Mouse (Mus musculus) embryonic facial prominence, embryonic 15.5 days (tissue): ENCODE data around the gene Adra2c. TPM values are rescaled to one million over a fixed set of nuclear protein-coding genes. Genes with fewer than 3 reads are reported as not detected.

Experiments used
- ATAC-seq: fragments of 200-750 bp; cut with Nextera tagmentation; 2 replicates; pipeline ENCODE4 v1.8.0; 2017; ENCODE audit warnings: low read depth, moderate TSS enrichment; ENCODE audit not compliant: insufficient number of reproducible peaks, low FRiP score, low TSS enrichment
- H3K27ac ChIP-seq: fragments of 300-500 bp; sonication (generic); replicated peaks from 2 replicates; pipeline ENCODE4 v1.5.1; 2015; ENCODE audit warnings: mild to moderate bottlenecking, inconsistent platforms
- H3K27me3 ChIP-seq: fragments of 300-500 bp; sonication (generic); 2 replicates; pipeline ENCODE4 v1.6.1; 2015; ENCODE audit warnings: inconsistent platforms
- H3K36me3 ChIP-seq: fragments of 300-500 bp; sonication (generic); 2 replicates; pipeline ENCODE4 v1.6.1; 2015; ENCODE audit warnings: mild to moderate bottlenecking, inconsistent platforms
- H3K4me1 ChIP-seq: fragments of 300-500 bp; sonication (generic); 2 replicates; pipeline ENCODE4 v1.6.1; 2015; ENCODE audit warnings: inconsistent platforms
- H3K4me2 ChIP-seq: fragments of 300-500 bp; sonication (generic); replicated peaks from 2 replicates; pipeline ENCODE4 v1.6.1; 2015; ENCODE audit warnings: mild to moderate bottlenecking, inconsistent platforms
- H3K4me3 ChIP-seq: fragments of 300-500 bp; sonication (generic); replicated peaks from 2 replicates; pipeline ENCODE4 v1.5.1; 2015; ENCODE audit warnings: mild to moderate bottlenecking, inconsistent platforms
- H3K9ac ChIP-seq: fragments of 300-500 bp; sonication (generic); 2 replicates; pipeline ENCODE4 v1.6.1; 2015; ENCODE audit warnings: inconsistent platforms
- H3K9me3 ChIP-seq: fragments of 300-500 bp; sonication (generic); replicated peaks from 2 replicates; pipeline ENCODE4 v1.6.1; 2016; ENCODE audit warnings: inconsistent platforms
- WGBS: fragments of 180-500 bp; shearing (Covaris S2); methylation state at CpG from one replicate; pipeline ENCODE4 v1.1.7; 2015; 5-methylcytosine and 5-hydroxymethylcytosine counted together
- polyA plus RNA-seq: library from polyadenylated mRNA; unstranded; fragments of >200 nt; fragmentation: Nextera tagmentation; extraction: Ambion mirVana; gene quantifications from 2 replicates; pipeline ENCODE4 v1.2.1, GENCODE M21; 2015

Gene Adra2c
- 0.28 and 0.37 TPM in 2 replicates for polyA plus RNA-seq

DNA sequence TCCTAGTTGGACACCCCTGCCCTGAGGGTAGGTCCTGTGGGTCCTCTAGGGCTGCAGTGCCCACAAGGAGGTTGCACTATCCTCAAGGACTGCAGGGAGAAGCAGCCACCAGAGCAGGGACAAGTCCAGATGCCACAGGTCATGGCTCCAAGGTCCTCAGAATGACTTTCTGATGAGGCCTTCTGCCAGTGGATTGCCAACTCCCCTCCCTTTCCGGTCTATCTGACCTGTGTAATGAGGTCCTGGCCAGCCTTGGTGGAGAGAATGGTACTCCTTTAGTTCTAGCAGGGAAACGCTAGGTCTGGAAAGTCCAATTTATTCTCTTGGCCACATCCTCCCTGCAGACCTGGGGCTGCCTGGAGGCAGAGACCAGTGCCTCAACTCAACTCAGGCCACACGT lies at the start of gene Adra2c:
Adra2c (plus strand) TSS at position 301 of the 400 bp plus-strand sequence.
- 47% methylated on average over 3 of the region's 3 CpGs for whole genome bisulfite sequencing
- peak within 1 kb of the TSS; percentile 50 for H3K4me3 ChIP-seq
- H3K9me3 ChIP-seq: no peaks in the 10 kb centered on the region
- H3K27me3 ChIP-seq: peaks cover 79% of the 10 kb centered on the region
- peak within 1 kb of the TSS; percentile 97 for H3K4me2 ChIP-seq
- H3K4me1 ChIP-seq: peaks cover 27% of the 10 kb centered on the region
- no peak within 1 kb of the TSS for H3K9ac ChIP-seq
- no peak within 1 kb of the TSS for H3K27ac ChIP-seq
- no peaks in the 10 kb centered on the region for H3K36me3 ChIP-seq
- no peak for ATAC-seq

DNA sequence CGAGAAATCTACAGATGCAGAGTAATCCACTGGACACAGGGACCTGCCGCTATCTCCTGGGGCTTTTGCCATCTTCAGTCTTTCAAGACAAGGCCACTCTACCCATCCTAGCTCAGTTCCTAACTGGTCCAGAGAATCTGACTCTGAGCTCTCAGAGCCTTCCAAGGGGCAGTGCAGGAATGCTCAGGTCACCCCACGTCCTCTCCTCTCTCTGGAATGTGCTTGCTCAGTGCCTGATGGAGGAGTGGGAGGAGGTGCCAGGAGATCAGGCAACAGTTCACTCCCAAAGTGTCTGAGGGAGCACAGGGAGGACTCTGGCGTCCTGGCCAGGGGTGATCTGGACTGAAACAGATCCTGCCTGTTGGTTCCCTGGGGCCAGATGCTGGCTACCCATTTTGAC lies 45.0 kb upstream of the Adra2c start:
- H3K4me1 ChIP-seq: no peaks in the 10 kb centered on the region
- WGBS: 61% methylated on average over 4 of the region's 4 CpGs
- H3K4me2 ChIP-seq: no peak overlapping the region
- H3K9me3 ChIP-seq: no peaks in the 10 kb centered on the region
- H3K27me3 ChIP-seq: no peaks in the 10 kb centered on the region
- H3K9ac ChIP-seq: no peak overlapping the region
- no peaks in the 10 kb centered on the region for H3K36me3 ChIP-seq
- no peak overlapping the region for H3K27ac ChIP-seq
- ATAC-seq: no peak
- H3K4me3 ChIP-seq: no peak overlapping the region

DNA sequence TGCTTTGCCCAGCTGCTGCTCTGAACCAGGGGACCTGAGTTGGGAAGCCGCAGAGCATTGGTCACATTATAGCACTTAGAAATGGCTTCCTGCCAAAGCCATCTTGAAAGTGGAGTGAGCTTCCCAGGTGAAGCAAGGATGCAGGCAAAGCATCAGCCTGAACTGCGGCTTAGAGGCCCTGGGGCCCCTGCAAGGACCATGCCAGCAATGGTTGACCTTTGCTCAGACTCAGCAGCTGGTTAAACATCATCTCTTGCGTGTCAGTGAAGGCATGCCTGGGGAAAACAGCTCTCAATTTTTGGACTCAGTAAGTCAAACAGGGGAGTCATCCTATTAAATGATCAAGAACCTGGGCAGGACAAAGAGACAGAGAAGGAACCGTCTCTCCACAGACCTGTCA lies 40.4 kb upstream of the Adra2c start:
- Histone ChIP-seq H3K4me3 (no peak overlapping the region), H3K36me3 (no peaks in the 10 kb centered on the region), H3K4me2 (no peak overlapping the region), H3K27me3 (no peaks in the 10 kb centered on the region), H3K9me3 (no peaks in the 10 kb centered on the region), H3K9ac (no peak overlapping the region), H3K27ac (no peak overlapping the region), H3K4me1 (no peaks in the 10 kb centered on the region)
- ATAC-seq: no peak
- 74% methylated on average over 4 of the region's 4 CpGs for WGBS

DNA sequence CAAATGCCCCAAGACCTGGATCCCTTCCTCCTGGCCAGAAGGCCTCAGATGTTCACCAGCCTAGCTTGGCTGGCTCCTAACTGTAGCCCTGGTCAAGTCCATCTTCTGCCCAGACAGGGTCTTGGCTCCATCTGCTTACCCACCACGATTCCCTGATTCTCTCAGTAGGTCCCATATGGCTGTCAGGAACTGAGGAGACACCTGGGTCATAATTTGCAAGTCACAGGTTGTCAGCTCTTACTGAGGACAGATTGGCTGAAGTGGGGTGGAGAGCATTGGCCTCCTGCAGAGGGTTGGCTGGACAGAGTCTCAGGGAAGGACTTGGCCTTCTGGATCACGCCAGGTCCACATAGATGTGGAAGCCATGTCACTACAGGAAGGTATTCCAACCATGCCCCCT lies 39.5 kb upstream of the Adra2c start:
- Histone ChIP-seq H3K27ac (no peak overlapping the region), H3K36me3 (no peaks in the 10 kb centered on the region), H3K4me3 (no peak overlapping the region), H3K9me3 (no peaks in the 10 kb centered on the region), H3K27me3 (no peaks in the 10 kb centered on the region), H3K4me2 (no peak overlapping the region), H3K9ac (no peak overlapping the region), H3K4me1 (no peaks in the 10 kb centered on the region)
- 86% methylated on average over 2 of the region's 2 CpGs for WGBS
- no peak for ATAC-seq

DNA sequence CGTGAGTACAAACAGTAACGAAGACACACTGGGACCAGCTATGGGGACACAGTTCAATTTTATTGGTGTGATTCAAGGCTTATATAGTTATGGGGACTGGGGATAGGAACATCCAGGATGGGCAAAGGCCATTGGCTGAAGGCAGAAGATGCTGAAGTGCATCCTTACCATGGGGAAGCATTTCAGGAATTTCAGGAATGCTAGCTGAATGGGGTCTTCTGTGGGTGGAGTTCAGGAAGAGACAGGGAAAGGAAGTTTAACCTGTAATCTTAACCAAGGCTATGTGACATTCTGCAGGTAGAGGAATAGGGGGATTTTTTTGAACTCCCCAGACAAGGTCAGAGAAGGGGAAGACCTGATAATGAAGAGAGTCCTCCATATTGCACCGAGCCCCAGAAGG lies 36.6 kb upstream of the Adra2c start:
- Histone ChIP-seq H3K36me3 (no peaks in the 10 kb centered on the region), H3K27ac (no peak overlapping the region), H3K4me1 (no peaks in the 10 kb centered on the region), H3K27me3 (no peaks in the 10 kb centered on the region), H3K4me3 (no peak overlapping the region), H3K4me2 (no peak overlapping the region), H3K9me3 (no peaks in the 10 kb centered on the region), H3K9ac (no peak overlapping the region)
- WGBS: 62% methylated on average over 3 of the region's 3 CpGs
- no peak for ATAC-seq

DNA sequence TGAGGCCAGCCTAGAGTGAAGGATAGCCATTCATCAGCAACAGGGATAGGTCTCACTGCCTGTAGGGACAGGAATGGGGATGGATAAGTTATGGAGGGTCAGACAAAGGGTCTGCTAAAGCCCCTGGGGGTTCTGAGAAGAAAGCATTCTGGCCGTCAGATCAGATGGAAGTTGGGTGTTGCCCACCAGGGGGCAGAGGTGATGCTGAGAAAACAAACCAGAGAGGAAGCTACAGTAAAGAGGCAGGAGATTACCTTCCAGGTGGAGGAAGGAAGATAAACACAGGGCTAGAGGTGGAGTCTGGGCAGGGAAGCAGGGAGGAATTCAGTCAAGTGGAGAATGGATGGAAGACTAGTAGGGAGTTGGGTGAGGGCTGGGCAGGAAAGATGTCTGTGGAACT lies 33.9 kb upstream of the Adra2c start:
- H3K9me3 ChIP-seq: no peaks in the 10 kb centered on the region
- H3K4me2 ChIP-seq: no peak overlapping the region
- no peaks in the 10 kb centered on the region for H3K4me1 ChIP-seq
- no peak for ATAC-seq
- no peaks in the 10 kb centered on the region for H3K27me3 ChIP-seq
- H3K4me3 ChIP-seq: no peak overlapping the region
- H3K27ac ChIP-seq: no peak overlapping the region
- H3K36me3 ChIP-seq: no peaks in the 10 kb centered on the region
- no peak overlapping the region for H3K9ac ChIP-seq
- WGBS: 11% methylated on average over 1 of the region's 1 CpGs

DNA sequence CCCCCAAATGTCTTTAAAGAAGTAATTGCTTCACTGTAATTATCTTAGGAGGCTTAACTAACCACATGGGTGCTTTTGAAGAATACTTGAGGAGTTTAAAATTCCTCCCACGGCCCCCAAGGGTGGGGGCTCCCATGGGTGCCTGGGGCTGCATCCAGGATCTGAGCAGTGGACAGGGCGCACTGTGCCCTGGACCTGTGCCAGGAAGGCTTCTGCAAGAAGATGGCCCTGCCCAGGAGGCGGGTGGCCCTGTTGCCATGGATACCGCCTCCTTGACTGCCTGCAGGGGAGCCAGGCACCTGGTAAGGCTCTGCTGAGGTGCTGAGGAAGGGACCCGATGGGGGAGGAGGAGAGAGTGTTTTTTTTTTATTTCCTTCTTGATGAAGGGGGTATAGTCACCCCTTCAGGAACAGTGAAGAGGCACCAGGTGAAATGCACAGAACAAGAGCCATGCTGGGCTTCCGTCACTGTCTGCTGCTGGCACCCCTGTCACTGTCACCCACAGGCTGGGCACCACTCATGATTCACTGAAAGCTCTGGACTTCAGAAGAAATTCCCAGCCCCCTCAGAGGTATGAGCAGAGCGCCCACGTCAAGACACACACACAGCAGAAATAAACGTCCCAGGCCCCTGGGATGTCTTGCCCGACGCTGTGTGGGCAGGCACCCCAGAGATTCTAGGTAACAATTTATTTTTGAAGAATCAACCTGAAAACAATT lies 32.4 kb upstream of the Adra2c start:
- Histone ChIP-seq H3K4me3 (no peak overlapping the region), H3K9ac (no peak overlapping the region), H3K36me3 (no peaks in the 10 kb centered on the region), H3K27ac (no peak overlapping the region), H3K27me3 (no peaks in the 10 kb centered on the region), H3K4me2 (no peak overlapping the region), H3K9me3 (no peaks in the 10 kb centered on the region), H3K4me1 (no peaks in the 10 kb centered on the region)
- WGBS: 38% methylated on average over 11 of the region's 11 CpGs
- ATAC-seq: no peak

DNA sequence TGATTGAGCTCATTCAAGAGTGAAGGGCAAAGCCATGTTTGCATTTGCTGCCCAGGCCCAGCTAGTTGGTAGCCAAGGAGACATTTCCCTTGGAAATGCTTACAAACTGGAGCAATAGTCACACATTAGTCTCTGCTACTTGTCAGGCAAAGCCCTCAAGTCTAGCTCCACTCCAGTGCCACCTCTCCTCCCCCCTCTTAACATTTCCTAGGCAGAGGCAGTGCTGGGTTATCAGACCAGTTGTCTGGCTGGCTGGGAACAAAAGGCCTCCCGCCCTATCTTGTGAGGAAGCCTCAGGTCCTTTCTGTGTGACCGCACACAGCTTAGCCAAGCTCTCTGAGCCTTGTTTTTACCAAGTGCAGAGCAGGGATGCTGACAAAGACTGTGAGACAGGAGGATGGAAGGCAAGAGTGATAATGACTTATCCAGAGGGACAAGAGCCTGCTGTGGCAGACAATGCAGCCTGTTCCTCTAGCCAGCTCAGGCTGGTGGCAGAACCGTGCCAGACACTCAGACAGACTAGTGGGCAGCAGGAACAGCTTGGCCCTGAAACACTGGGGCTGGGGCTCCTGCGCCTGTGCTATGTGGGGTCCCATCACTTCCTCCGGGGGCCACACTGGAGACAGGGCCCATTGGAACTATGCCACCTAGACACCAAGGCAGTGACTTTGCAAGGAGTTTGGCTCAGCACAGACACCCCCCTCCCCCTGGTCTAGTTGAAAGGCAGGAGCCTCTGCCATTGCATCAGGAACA lies 23.0 kb upstream of the Adra2c start:
- H3K4me2 ChIP-seq: no peak overlapping the region
- no peaks in the 10 kb centered on the region for H3K36me3 ChIP-seq
- H3K4me3 ChIP-seq: no peak overlapping the region
- H3K27me3 ChIP-seq: no peaks in the 10 kb centered on the region
- H3K27ac ChIP-seq: no peak overlapping the region
- H3K4me1 ChIP-seq: no peaks in the 10 kb centered on the region
- ATAC-seq: no peak
- H3K9me3 ChIP-seq: no peaks in the 10 kb centered on the region
- 57% methylated on average over 5 of the region's 5 CpGs for WGBS
- H3K9ac ChIP-seq: no peak overlapping the region

DNA sequence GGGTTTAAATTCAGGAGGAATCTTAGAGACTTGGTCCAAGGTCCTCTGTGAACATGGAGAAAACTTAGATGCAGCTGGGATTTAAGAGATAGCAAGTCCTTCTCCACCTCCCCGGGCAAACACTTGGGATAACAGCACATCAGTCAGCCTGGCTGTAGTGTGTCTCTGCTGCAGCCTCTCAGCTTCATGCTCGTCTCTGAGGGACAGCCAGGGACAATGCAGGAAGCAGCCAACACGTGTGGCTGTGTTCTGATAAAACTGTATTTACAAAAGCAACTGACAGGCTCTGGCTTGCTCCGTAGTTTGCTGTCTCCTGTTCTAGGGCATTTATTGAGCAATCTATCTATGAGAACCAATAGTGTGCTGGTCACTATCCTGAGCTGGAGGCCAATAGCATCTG lies 14.4 kb upstream of the Adra2c start:
- no peaks in the 10 kb centered on the region; the same call in 1 of the 2 replicates for H3K27me3 ChIP-seq

DNA sequence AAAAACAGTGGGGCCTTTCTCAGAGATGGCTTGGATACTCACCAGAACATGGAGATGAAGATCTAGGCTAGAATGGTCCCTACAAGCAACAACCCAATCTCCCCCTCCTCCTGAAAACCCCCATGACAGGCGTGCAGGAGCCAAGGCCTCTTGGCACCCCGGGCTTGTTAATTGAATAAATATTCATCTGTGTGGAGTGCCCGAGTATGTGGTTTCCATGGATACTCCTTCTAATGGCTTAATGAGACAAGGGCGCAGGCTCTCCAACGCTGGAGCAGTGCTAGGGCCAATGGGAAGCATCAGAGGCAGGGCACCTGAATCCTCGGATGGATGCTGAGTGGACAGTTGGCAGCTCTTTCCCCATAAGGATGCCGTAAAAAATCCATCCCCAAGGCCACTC lies 10.6 kb upstream of the Adra2c start:
- H3K36me3 ChIP-seq: no peaks in the 10 kb centered on the region
- no peak overlapping the region for H3K4me2 ChIP-seq
- no peak for ATAC-seq
- H3K27ac ChIP-seq: no peak overlapping the region
- H3K27me3 ChIP-seq: peaks cover 3% of the 10 kb centered on the region
- H3K4me3 ChIP-seq: no peak overlapping the region
- no peaks in the 10 kb centered on the region for H3K9me3 ChIP-seq
- H3K9ac ChIP-seq: no peak overlapping the region
- no peaks in the 10 kb centered on the region for H3K4me1 ChIP-seq
- 68% methylated on average over 7 of the region's 7 CpGs for WGBS

More for the DNA sequence above, 14.4 kb upstream of the Adra2c start:
- Histone ChIP-seq H3K36me3 (no peaks in the 10 kb centered on the region), H3K4me3 (no peak overlapping the region), H3K27ac (no peak overlapping the region), H3K9ac (no peak overlapping the region), H3K4me1 (no peaks in the 10 kb centered on the region), H3K9me3 (no peaks in the 10 kb centered on the region), H3K4me2 (no peak overlapping the region)
- WGBS: 49% methylated on average over 4 of the region's 4 CpGs
- ATAC-seq: no peak

DNA sequence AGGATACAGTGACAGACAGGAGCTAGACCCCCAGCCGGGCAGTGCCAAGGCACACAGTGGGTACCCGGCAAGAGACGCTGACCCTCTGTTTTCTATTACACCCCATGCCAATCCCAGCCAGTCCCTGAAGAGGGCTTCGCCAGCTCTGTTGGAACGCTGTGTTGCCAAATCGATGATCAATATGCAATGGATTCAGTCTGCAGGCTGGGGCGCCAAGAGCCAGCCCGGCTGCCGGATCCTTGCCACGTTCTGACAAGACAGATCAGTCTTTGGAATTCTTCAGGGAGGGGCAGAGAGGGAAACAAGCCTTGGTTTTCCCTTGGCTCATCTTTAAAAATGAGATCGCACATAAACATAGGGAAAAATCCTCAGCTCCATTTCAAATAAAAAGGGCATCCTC lies 2.8 kb upstream of the Adra2c start:
- Histone ChIP-seq H3K4me1 (peaks cover 21% of the 10 kb centered on the region), H3K4me2 (no peak overlapping the region), H3K9ac (no peak overlapping the region), H3K9me3 (no peaks in the 10 kb centered on the region), H3K4me3 (no peak overlapping the region), H3K27ac (no peak overlapping the region), H3K36me3 (no peaks in the 10 kb centered on the region), H3K27me3 (peaks cover 57% of the 10 kb centered on the region)
- WGBS: 59% methylated on average over 11 of the region's 11 CpGs
- ATAC-seq: no peak
